Mouse (Mus musculus) erythroblast, adult 5-6 weeks (primary cell): ENCODE data around the gene Il10rb. TPM values are rescaled to one million over a fixed set of nuclear protein-coding genes. Genes with fewer than 3 reads are reported as not detected.
A peak's percentile ranks its signal among the peaks of the same experiment; 100 is the strongest.

Experiments
- ATAC-seq: replicated peaks from 2 replicates; pipeline ENCODE4 v1.8.0; 2016; ENCODE audit warnings: moderate number of reproducible peaks, mild to moderate bottlenecking, moderate TSS enrichment, inconsistent platforms; ENCODE audit not compliant: poor library complexity, low FRiP score, severe bottlenecking
- total RNA-seq, 2 experiments: library from RNA; stranded (forward) in 1 of 2; stranded (reverse) in 1 of 2; fragments of 150-400 nt in 1 of 2; fragments of 200-764, 138-1000 nt in 1 of 2; gene quantifications; 2 replicates each; pipeline versions ENCODE4 v1.2.3 to v1.2.4; 2015 to 2017; ENCODE audit warnings: low replicate concordance in 2 of 2

The Il10rb gene
- total RNA-seq, 2 experiments from 2014 or later: 48.8 to 52.3 TPM

DNA sequence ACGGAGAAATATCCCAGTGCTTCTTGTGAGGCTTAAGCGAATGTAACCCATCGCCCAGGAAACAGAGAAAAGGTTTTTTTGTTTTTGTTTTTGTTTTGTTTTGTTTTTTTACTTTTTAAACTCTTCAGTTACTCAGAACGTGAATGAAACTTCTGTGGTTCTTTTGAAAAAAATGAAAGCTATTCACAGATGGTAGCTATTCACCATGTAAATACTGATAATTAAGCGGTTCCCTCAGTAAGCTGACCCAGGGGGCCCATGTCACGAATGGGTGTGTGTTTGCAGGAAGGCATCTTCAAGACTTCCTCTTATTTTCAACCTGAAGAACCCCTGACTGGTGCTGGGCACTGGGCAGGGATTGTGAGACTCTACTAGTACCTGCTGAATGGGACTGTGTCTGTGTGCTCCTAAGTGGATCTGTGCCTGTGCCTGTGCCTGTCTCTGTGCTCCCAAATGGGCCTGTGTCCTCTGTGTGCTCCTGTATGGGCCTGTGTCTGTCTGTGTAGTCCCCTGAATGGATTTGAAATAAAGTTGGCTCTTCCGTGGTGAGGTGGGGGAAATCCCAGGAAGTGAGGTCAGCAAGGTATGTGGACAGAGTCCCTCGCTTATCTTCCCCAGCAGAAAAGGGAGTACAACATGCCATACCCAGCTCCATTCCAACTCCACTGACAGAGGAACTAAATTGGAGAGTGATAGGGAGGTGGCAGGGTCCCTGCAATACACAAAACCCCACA lies 41.0 kb downstream of the Il10rb start:
- peak; percentile 39 for ATAC-seq

DNA sequence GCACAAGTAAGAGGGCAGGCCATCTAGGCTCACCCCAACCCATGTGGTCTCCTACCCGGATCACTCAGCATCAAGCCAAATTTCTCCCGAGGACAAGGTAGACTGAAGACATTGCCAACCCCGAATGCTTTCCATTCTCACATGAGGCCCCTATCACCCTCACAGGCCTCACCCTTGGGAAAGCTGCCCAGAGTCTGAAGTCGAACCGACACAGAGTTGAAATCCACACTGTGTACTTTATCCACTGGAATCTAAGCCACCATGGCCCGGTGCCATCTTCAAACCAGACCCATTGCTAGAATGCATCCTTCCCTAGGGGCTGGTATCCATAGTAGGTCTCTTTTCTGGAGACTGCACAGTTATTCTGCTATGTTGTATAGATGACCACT lies 41.5 kb downstream of the Il10rb start:
- ATAC-seq: 0 out of 2 replicates have a peak, but pooled peaks have one; percentile 9

DNA sequence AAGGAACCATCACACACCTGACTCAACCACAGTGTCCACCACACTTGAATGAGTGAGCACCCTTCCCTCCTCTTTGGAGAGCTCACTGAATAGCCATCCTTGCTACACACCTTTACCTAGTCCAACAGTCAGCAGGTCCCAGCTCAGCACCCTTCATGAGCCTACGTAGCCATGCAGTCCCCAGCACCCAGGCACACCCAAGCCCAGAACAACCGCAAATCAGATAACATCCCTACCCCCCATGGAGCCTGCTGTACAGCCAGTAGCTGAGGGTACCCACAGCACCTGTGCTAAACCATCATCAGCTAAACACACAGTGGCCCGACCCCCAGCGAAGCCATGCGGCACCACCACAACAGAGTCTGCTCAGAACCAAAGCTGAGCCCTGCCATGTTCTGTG lies 42.1 kb downstream of the Il10rb start:
- ATAC-seq: peak; percentile 45

DNA sequence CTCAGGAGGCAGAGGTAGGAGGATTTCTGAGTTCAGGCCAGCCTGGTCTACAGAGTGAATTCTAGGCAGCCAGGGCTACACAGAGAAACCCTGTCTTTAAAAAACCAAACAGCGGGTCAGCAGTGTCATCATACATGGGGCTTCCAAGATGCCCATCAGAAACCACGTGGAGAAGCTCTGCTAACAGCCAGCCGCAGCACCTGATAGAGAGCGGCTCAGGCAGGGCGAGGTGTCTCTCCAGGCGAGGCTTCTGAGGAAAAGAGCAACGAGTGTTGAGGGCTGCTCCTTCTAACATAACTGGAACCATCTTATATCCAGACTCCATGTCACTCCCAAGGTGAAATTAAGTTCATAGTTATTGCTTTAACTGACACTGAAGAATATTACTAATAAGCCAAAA lies 42.9 kb downstream of the Il10rb start:
- ATAC-seq: 0 out of 2 replicates have a peak, but pooled peaks have one; percentile 36

DNA sequence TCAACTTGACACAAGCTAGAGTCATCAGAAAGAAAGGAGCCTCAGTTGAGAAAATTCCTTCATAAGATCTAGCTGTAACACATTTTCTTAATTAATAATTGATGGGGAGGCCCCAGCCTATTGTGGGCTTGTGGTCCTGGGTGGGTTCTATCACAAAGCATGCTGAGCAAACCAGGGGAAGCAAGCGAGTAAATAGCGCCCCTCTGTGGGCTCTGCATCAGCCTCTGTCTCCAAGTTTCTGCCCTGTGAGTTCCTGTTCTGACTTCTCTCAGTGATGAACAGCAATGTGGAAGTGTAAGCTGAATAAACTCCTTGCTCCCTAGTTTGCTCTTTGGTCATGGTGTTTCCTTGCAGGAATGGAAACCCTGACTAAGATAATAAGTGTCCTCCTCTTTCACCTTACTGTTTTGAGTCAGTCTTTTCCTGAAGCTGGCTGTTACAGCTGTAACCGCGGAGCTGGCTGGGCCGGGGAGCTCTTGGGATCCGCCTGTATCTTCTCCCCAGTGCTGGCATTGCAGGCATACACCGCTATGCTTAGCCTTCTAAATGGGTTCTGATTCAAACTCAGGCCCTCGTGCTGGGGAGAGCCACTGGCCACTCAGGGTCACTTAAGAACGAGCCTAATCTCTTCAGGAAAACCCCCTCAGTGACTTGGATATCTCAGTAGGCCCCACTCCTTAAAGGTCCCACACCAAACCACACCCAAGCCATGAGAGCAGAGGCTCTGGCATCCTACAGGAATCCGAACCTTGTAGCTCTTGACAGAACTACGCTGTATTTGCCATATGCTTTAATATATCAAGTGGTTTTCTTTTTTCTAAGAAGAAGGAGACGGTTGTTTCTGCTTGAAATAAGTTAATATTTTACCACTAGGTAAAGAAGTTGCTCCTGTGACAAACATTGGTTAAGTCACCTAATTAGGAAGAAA lies 44.4 kb downstream of the Il10rb start:
- ATAC-seq: no peak

DNA sequence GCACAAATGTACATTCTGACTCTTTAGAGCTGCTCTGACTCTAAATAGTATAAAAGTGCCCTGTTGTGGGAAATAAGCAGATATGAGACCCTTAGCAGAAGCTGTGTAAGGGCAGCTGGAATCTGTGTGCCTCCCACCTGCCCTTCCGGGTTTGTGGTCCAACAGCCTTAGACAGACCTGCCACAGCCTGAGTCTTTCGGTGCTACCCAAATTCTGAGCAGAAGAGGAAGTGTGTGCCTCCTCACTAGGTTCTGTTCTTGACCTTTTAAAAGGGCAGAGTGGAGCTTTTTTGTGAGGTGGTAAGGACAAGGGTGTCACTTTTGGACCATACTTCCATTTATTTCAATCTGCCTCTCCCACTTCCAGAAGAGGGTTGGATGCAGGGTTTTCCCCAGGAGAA lies 46.0 kb downstream of the Il10rb start:
- no peak for ATAC-seq

DNA sequence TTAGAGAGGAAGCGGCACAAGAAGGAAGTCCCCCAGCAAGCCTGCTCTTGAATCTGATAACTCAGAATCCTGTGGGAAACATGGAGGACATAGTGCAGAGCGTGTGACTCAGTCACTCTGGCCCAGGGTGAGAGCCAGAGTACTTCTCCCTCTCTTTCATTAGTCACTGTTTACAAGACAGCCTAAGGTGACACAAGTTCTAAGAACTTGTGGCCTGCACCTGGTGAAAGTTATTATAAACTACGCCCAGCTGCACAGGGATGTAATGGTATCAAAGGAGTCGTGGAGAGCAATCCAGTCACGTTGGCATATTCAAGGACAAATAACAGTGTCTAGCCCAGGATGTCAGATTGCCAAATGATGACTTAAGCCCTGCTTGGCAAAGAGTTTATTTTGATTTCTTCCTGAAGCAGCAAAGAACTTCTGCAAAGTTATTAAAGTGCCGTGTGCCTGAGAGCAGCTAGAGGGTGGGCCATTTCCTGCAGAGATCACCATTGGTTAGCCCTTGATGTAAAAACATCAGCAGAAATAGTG lies 46.5 kb downstream of the Il10rb start:
- no peak for ATAC-seq

DNA sequence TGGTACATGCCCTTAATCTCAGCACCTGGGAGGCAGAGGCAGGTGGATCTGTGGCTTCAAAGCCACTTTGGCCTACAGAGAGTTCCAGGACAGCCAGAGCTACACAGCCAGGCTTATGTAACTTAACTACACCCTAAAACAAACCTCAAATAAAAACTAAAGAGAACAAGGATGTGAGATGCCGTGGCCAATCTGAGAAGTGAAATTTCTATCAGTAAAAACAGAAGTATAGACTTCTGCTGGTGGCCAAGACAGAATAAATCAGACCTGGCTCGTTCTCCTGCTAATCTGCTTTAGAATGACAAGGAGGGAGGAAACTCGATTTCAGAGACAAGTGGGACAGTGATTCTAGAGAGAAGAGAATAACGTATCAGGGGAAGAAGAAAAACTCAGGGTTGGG lies 49.9 kb downstream of the Il10rb start:
- no peak for ATAC-seq

DNA sequence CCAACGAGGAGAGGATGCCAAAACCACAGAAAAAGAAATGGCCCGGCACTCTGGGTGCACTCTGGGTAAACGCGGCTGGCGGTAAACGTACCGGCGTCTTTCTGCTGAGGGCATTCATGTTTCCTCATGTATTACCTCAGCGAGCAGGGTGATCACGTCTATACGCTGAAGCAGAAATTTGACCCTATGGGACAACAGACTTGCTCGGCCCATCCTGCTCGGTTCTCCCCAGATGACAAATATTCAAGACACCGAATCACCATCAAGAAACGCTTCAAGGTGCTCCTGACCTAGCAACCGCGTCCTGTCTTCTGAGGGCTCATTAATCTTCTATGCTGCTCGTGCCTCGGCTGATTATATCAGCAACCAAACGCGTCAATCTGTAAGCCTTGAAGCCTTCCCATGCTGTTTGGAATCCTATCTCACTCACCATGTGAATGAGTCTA lies 52.4 kb downstream of the Il10rb start:
- 0 out of 2 replicates have a peak, but pooled peaks have one; percentile 22 for ATAC-seq

DNA sequence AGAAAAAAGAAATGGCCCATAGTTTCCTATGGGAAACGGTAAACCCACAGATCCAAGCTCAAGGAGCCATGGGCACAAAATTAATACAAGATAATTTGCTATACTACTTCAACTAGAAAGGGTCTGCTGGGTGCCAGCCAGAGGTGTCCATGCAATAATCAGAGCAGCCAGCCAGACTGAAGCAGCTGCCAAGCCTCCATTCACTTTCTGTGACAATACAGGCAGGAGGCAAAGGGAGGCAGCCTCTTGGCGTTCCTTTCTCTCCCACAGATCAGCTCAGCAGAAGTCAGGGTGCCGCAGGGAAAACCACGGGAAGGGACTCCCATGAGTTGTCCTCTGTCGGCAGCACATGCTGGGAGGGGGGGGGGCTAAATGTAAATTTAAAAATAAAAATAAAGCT lies 53.0 kb downstream of the Il10rb start:
- ATAC-seq: no peak

DNA sequence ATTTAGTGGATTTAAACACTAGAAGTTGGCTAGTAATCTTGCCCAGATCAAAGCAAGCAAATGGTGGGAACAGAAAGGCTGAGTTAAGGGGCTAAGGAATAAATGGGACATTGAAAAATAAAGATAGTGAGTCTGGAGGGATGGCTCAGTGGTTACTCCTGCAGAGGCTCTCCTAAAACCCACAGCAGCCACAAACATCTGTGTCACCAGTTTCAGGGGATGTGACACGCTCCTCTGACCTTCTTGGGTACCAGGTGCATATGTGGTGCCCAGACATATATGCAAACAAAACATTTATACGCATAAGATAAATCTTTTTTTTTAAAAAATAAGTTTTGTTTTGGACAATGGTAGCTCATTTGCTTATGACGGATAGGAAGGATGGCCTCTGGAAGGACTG lies 53.4 kb downstream of the Il10rb start:
- no peak for ATAC-seq

DNA sequence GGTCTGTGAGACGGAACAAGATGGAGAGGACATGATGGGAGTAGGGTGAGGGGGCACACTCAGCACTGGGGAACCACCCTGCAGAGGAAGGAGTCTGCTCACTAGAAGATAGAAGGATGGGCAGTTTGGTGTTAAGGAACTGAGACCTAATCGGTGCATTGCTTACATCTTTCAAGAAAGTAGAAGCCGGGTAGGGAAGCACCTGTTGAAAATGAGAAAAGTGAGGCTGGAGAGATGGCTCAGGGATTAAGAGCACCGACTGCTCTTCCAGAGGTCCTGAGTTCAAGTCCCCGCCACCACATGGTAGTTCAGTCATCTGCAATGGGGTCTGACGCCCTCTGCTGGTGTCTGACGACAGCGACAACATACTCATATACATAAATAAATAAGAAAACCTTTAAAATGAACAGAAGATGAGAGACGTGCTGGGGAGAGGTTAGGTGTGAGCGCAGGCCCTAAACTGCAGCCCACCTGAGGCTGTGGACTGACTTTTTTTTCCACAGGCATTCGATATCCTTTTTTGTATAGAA lies 53.9 kb downstream of the Il10rb start:
- ATAC-seq: no peak

DNA sequence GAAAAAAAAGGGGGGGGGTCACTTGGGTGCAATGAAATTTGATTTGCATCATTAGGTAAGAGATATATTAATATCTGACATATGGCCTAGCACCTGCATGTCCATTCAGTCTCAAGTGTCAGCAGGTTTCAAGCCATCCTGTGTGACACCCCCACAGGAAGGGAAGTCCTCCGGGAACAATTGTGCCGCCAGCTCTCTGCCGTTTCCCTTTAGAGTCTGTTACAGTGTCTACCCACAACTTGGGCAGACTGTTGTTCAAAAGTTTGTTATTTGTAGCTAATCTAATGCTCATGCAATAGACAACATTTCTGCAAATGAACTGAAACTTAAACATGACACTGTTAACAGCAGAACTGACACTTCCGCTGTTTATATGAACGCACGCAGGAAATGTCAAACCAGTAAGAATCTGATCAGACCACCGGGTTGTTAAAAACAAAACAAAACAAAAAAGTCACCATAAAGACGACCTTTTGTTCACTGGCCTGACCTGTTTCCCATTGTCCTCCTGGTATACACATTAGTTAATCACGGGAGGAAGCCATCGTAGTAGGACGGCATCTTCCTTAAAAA lies 55.2 kb downstream of the Il10rb start:
- ATAC-seq: no peak

DNA sequence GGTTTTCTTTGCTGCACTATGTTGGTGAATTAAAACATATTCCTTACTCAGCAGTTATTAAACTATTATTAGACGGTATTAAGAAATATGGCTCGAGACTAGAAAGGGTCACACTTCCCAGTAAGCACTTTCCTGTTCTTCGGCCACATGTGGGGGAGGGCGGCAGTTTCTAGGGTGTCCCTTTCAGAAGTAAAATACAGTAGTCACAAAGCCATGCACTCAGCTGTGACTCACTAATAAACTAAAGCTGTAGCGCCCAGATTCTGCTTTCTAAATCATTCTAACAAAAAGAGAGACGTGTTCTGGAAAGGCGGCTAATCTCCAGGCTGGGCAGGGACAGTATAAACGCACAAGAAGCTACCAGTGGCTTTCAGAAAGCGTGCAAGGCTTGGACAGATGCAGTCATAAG lies 55.8 kb downstream of the Il10rb start:
- no peak for ATAC-seq

DNA sequence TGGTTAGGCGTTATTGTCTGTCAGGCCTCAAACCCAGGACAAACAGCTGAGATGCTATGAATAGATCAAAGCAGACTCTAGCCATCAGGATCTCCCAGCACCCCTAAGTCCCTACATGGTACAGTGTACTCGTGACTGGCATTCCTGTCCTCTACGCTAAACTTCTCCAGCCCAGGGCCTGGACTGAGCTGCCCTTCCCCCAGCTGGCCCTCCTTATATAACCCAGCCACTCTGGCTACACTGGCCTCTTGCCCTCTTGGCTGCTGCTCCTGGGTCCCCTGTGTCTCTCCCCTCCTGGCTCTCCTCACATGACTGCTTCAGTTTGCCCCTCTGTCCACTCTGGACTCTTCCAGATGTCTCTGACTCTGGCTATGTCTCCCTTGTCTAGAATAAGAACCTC lies 56.7 kb downstream of the Il10rb start:
- no peak for ATAC-seq

DNA sequence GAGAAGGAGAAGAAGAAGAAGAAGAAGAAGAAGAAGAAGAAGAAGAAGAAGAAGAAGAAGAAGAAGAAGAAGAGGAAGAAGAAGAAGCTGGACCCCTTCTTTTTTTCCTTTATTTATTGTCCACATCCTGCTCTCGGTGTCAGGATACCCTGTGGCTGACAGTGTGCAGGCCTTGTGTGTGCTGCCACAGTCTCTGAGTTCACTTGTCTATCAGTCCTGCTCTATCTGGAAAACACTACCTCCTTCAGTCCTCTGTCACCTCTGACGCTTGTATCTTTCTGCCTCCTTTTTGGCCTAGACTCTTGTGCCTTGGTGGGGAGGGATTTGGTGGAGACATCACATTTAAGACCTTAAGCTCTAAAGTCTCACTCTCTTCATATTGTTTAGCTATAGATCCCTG lies 57.4 kb downstream of the Il10rb start:
- no peak for ATAC-seq

DNA sequence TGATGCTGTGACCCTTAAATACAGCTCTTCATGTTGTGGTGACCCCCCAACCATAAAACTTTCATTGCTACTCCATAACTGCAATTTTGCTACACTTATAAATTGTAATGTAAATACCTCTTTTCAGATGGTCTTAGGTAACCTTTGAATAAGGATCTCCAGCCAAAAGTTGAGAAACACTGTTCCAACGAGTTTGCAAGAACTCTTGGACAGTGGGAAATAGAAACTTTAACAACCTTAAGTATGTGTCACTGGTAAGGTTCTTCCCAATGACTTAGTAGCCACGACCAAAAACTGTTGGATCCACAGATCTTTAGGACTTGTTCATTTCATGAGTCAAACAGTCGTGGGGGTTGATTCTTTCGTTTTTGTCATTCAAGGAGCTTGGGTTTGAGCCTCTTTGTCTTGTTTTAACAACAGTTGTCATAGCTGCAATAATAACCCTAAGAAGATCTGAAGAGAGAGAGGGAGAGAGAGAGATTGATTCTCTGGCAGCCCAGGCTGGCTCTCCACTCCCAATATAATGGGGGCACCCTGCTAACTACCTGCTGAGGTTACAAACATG lies 58.0 kb downstream of the Il10rb start:
- ATAC-seq: no peak

DNA sequence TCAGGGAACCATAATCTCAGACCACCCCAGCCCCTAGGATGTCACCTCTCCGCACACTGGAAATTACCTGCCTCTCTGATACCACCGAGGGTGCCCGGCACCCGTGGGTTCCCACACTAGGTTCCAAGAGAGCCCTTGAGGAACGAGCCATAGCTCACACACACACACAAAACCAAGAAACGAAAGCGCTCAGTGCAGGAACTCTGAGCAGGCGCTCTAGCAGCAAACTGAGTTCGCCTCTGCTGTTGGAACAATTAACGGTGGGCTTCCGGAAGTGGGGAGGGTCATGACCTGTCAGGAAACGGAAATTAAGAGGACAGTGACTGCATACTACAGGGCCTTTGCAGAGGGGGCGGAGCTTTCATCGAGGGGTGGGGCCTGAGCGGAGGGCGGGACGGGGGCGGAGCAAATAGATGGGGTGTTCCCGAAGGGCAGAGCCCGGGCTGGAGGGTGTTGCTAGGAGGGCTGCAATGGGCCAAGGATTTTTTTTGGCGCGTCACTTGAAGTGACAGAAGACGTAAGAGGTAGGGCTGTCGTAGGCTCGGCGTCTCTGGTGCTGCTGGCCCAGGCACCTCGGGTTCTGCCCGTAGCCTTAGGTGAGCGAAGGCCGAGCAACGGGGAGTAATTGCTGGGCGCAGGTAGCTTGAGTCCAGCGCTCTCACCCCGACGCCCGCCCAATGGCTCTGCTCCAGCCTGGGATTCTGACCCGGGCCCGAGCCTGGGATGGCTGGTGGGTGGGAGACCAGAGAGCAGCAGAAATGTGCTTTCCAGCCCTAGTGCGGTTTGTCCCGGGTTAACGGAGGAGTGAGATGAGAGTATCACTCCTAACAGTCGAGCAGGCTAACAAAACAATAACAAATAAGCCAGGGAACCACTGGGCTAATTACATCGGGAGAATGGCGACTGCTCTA lies 58.9 kb downstream of the Il10rb start:
- peak; percentile 80 for ATAC-seq
